Mouse (Mus musculus): ENCODE results near the gene Med13l.

Med13l gene

DNA sequence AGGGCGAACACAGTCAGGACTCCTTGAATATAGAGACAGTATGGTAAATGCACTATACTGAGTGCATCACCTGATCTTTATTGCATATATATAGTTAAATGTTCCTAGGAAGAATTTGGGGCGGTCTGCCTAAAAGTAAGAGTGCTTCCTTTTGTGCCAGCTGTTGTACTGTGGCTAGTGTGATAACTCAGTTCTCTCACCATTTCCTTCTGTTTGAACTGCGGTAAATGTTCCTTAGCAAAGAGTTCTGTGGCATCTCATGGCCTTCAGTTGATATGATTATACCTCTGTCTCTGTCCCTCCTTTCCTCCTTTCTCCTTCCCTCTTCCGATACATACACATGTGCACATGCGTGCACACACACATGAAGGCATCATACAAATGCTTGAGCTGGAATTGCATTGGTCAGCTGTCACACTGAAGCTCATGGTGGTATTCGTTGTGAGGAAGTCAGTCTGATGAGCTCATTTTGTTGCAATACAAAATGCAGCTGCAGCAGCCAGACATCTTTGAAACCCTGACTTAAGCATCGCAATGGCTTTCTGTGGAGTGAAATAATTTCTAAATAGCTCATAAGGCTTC lies 97.9 kb downstream of the Med13l start:
- DNase-seq (ENCODE audit: low spot score) = no peak

DNA sequence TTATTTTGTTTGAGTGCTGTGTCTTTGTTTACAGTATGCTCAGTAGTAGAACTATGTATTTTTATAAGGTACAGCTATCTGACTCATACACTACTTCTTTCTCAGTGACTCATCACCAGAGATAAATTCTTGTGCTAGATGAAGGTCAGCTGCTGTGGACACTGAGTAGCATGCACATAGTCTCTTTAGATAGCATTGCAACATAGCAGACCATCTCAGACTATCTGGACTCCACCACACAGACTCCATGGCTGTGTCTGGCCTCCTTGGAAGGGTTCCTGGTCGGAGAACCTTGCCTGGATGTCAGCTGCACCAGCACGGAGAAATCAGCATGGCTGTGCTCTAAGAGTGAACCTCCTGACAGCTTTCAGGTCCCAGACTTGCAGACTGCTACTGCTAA lies 99.2 kb downstream of the Med13l start:
- peak; percentile 42 for DNase-seq (ENCODE audit: low spot score)

- no peak for DNase-seq (ENCODE audit: low spot score)
Observed at GRCm38 (mm10) chr5:118661751-118662150, 101.3 kb downstream of the Med13l start.

DNA sequence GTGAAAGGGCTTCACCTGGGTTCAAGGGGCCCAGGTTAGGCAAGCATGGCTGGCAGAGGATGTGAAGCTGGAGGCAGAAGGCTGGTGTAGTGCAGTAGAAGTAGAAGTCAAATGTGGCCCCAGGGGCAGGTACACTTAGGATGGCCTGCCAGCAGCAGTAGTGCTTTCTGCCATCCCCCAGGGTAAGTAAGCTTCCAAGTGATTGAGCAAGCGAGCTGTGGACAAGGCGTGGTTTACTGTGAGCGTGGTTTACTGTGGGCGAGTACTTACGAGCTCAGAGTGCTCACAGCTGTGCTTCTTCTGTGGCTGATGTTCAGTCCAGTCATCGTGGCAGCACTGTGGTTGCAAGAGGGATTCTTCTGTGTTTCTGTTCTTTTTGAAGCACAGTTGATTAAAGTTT lies 103.5 kb downstream of the Med13l start:
- DNase-seq (ENCODE audit: low spot score) = peak; percentile 52

DNA sequence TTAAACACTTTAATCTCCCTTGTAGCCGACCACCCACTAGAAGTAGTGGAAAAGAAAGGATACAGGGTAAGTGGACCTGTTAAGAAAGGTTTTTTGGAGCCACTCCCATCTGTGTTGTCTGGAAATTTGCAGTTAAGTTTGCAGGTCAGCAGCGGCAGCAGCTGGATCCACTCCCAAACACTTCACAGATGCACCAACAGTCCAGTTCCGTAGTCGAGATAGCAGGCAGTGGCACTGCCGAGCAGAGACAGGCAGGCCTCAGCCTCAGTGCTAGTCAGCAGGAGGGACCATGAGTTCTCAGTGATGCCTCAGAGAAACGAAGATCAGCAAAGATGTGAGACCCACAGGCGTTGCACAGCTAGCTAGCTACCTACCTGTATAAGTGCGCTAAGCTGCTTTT lies 104.5 kb downstream of the Med13l start:
- no peak for DNase-seq (ENCODE audit: low spot score)

DNA sequence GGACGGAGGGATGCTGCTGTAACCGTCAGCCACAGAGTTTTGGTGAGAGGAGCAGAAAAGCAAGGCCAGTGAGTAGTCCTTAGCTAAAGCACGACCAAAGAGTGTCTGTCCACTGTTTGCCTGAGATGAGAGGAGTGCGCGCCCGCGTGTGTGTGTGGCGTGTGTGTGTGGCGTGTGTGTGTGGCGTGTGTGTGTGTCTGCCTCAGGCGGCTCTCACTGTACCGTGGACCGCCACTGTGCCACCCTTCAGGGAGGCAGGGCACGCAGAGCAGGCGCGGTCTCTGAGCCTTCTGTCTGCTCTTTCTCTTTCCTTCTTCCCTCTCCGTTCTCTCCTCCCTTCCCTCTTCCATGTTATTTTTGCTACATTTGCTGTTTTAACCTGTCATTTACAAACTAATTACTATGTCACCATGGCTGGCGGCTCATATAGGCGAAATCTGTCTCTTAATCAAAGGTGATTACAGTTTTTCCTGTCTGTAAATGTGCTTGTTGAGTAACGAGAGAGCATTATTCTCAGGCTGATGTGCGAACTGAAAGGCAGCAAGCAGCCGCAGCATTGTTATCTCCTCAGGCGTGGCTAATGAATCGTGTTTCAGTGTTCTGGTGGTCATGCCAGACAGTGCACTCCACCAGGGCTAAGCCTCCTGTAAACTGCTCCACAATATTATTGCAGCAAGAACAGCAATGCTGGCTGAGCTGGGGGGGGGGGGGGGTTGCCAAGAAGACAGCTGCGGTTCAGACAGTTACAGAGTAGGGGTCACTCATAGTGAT lies 106.1 kb downstream of the Med13l start:
- no peak for DNase-seq (ENCODE audit: low spot score)

DNA sequence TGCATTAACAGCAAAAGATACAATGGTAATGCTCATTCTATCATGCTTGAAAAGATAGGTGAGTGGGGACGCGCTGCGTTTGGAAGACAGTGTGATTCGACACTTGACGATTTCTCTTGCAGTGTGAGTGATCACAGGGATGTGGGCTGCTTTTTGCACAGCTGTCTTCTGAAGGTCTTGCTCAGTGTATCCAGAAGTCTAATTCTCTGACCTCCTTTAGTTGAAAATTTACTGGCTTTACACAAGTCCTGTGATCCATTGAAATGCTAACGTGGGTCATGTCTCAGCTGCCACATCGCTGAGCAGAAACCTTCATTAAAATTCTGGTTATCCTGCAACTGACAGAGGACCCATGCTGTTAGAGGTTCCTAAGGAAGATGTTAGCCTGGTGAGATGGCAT lies 107.4 kb downstream of the Med13l start:
- DNase-seq (ENCODE audit: low spot score) = no peak

DNA sequence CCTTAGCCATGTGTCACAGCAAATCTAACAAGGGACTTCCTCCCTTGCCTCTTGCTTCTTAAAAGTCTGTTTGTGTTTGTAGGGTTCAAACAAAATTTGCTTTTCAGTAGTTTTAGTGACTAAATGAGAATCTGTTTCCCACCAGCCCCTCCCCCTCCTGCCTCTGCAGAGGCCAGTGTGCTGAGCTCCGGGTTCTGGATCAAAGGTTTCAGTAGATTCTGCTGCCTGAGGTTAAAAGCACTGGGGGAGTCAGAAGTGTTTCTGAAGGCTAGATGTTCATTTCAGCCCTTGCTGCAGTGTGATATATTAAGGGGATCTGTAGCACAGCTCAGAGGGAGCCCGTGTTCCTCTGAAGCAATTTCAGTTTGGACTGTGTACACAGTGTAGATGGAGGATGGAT lies 108.5 kb downstream of the Med13l start:
- no peak for DNase-seq (ENCODE audit: low spot score)

DNA sequence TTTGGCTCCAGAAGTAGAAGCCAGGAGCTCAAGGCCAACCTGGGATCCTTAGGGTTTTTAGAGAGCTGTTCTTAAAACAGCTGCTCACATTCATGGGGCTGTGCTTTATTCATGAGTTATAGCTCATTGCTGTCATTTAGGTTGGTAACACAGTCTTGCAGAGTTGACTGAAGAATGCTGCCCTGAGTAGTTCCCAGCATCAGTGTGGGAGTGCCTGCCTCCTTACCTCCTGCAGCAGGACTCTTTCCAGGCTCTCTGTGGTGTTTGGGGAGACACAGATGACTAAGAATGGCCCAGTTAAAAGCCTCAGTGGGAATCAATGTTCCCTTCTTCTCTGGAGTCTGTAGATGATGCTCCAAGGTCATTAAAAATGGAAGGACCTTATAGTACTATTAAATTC lies 111.6 kb downstream of the Med13l start:
- DNase-seq (ENCODE audit: low spot score) = no peak

- DNase-seq (ENCODE audit: low spot score) = no peak
Observed at GRCm38 (mm10) chr5:118673859-118674258, 113.4 kb downstream of the Med13l start.

DNA sequence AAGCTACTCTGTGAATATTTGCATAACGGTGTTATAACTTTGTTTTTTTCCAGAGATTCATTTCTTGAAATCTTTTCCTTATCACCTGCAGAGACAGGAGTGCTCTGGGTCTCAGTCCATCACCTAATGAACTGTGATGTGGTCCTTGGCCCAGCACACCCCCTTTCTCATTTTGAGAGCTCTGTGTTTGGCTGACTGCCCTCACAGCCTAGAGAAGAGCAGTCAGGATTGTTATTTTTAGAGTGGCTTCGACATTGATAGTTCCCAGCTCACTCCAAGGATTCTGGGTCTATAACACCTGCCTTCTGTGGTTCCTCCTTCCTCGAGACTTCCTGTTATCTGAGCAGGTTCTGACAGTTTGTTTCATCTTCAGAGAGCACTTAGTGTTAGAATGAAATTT lies 113.8 kb downstream of the Med13l start:
- no peak for DNase-seq (ENCODE audit: low spot score)

- no peak for DNase-seq (ENCODE audit: low spot score)
Observed at GRCm38 (mm10) chr5:118675697-118676096, 115.2 kb downstream of the Med13l start.

- no peak for DNase-seq (ENCODE audit: low spot score)
Observed at GRCm38 (mm10) chr5:118676151-118676918, 115.9 kb downstream of the Med13l start.

DNA sequence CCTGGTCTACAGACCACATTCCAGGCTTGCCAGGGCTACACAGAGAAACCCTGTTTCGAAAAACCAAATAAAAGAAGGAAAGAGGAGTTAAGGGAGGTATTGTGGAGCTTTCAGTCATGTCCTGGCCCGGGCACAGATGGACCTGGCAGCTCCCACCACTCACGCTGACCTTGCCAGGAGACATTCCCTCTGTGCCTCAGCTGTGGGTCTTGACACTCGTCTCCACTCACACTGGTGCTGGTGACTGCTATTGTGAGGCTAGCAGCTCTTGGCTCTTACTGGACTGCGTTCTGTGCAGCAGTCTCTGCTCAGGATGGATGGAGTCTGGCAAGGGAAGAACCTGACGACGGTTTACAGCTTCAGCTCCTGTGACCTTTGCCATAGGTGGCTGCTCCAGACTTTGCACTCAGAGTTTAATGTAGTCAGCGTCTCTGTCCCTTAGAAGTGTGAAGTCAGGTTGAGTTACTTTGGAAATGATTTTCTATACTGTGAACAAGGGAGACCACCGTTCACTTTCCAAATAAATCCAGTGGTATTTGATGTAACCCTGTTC lies 118.9 kb downstream of the Med13l start:
- no peak for DNase-seq (ENCODE audit: low spot score)

DNA sequence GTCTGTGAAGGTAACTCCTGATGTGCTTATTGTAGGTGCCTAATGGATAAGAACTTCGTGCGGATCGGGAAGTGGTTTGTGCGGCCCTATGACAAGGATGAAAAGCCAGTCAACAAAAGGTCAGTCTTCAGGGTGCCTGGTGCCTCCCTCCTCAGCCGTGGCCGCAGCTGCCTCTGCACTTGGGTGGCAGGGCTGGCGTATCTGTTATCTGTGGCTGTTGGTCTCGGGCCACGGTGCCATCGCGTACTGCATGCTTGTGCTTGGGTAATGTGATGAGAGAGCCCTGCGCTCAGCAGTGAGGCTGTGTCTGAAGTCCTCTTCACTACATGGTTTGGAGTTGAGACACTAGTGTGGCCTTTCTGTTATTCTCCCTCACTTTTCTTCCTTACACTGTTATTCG lies 120.4 kb downstream of the Med13l start:
- no peak for DNase-seq (ENCODE audit: low spot score)

DNA sequence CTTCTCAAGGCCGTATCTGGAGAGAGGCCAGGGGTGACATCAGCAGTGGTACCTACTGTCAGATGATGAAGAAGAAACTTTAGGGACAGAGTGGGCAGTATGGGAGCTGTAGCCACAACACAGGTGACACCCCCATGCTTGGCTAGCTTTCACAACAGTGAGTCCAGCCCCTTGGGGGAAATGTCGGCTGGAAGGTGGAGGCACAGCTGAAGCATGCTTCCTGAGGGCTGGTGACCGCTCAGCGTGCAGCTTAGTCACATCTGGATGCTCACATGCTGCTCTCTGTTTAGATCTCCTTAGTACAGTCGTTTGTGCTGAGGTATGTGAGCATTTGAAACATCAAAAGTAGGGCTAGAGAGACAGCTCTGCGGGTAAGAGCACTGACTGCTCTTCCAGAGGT lies 121.5 kb downstream of the Med13l start:
- no peak for DNase-seq (ENCODE audit: low spot score)

DNA sequence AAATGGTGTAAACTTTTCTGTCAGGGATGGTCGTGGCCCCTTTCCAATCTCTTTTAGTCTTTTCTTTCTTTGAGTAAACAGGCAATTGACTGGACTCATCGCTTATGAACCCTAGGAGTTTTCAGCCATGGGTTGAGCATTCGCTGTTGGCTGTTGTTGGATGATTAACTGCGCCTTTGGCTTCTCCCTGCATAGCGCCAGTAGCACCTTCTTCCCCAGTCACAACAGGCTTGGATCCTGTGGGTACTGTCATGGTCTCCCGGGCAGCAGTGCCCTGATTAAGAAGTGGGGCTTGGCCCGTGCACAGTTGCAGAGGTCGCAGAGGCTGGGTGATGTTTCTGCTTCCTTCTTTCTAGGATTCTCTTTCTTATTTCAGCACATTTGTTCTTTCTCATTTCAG lies 124.7 kb downstream of the Med13l start:
- no peak for DNase-seq (ENCODE audit: low spot score)

- no peak for DNase-seq (ENCODE audit: low spot score)
Observed at GRCm38 (mm10) chr5:118686021-118686420, 125.5 kb downstream of the Med13l start.

- no peak for DNase-seq (ENCODE audit: low spot score)
Observed at GRCm38 (mm10) chr5:118688886-118689835, 128.7 kb downstream of the Med13l start.

DNA sequence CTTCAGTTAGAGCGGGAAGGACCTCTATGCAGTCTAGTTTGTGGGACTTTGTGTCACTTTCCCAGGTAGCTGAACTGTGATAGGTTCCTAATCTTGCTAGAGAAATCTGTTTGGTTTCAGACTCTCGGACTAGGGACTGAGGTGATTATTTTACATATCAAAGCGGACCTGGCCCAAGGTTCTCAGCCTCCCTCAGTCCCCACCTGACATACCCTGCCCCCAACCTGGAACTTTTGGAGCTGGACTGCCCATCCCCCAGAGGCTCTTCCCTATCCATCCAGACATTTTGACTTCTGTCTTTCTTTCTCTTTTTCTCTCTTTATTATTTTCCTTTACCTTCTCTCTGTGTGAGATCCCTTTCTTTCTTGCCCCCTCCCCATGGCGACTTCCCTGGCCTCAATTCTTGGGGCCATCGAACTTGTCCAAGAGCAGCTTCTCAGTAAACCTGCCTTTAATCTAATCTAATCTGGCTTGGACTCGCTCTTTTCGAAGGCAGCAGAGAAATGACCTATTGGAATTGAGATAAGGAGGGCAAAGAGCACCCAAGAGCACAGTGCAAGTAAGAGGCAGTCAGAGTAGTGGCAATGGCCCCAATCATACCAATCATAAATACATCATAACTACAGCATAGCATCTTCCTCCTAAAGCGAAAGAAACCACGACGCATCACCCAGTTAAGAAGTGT lies 130.7 kb downstream of the Med13l start:
- DNase-seq (ENCODE audit: low spot score) = no peak

DNA sequence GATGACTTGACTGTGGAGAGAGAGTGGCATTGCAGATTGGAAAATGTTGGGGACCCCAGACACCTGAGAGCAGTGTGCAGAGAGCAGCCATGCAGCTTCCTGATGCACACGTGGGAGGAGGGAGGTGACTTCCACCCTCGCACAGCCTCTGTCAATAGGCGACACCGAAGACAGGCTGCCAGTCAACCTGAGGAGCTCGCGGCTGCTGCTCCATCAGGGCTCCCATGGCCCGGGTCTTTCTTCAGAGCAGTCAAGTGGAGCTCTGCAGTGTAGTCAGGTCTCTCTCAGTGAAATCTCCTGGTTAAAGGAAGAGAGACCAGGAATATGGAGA lies 131.2 kb downstream of the Med13l start:
- DNase-seq (ENCODE audit: low spot score) = no peak
